Mouse (Mus musculus) C2C12 (cell line): ENCODE measurements around the gene Vmn1r54.

Experiments
- CEBPB ChIP-seq: IDR thresholded peaks from one replicate; pipeline ENCODE4 v1.6.1; 2011; ENCODE audit warnings: low read depth, mild to moderate bottlenecking, control low read depth, moderate library complexity
- CTCF ChIP-seq: IDR thresholded peaks from one replicate; pipeline ENCODE4 v1.5.1; 2011; ENCODE audit not compliant: control insufficient read depth, insufficient read depth, insufficient read length
- FOSL1 ChIP-seq: IDR thresholded peaks from one replicate; pipeline ENCODE4 v1.8.0; 2011; ENCODE audit warnings: mild to moderate bottlenecking, low read length; ENCODE audit not compliant: poor library complexity, insufficient read depth, severe bottlenecking
- MAX ChIP-seq: IDR thresholded peaks from one replicate; pipeline ENCODE4 v1.6.1; 2011; ENCODE audit warnings: mild to moderate bottlenecking, control low read depth
- MYOD1 ChIP-seq: IDR thresholded peaks from one replicate; pipeline ENCODE4 v1.6.1; 2011; ENCODE audit warnings: low read depth; ENCODE audit not compliant: control insufficient read depth, insufficient read length
- MYOG ChIP-seq: IDR thresholded peaks from one replicate; pipeline ENCODE4 v1.6.1; 2011; ENCODE audit not compliant: control insufficient read depth, insufficient read length; ENCODE audit errors: extremely low read depth
- USF1 ChIP-seq: IDR thresholded peaks from one replicate; pipeline ENCODE4 v1.6.1; 2011; ENCODE audit warnings: low read depth, mild to moderate bottlenecking, control low read depth, moderate library complexity

- TF ChIP-seq CTCF (no peak), FOSL1 (no peak), MYOG (no peak), CEBPB (no peak), MAX (no peak), USF1 (no peak), MYOD1 (no peak)
Measured at GRCm38 (mm10) chr6:90320429-90320828, 74.3 kb downstream of the Vmn1r54 start.
